Mouse (Mus musculus): Measurements from ENCODE around the gene Btbd19. TPM values are rescaled to one million over a fixed set of nuclear protein-coding genes. Genes with fewer than 3 reads are reported as not detected.

Gene Btbd19
- total and polyA plus RNA-seq, 2 experiments from 2014 or later = 2.7 to 8.6 TPM

GRCm38 (mm10) chr4:117134601-117134995 lies 9.1 kb upstream of the Btbd19 start:
- Histone ChIP-seq H3K4me3 (ENCODE audit: low read depth, low read length) (no peak overlapping the region), H3K4me2 (ENCODE audit: low read depth, low read length) (no peak overlapping the region), H3K9me3 (replicated peaks; ENCODE audit: control insufficient read depth, low read length) (no peaks in the 10 kb centered on the region), H3K27me3 (ENCODE audit: control insufficient read depth, insufficient read depth, low read length) (peaks cover 9% of the 10 kb centered on the region; the same call in 1 of the 2 replicates), H3K27ac (ENCODE audit: low read depth) (no peak overlapping the region; the same call in 1 of the 2 replicates), H3K4me1 (ENCODE audit: control insufficient read depth, insufficient read depth) (0 out of 2 replicates have a peak, but pooled peaks cover 4% of the 10 kb centered on the region), H3K9ac (replicated peaks; ENCODE audit: low read depth, low read length) (no peak overlapping the region), H3K36me3 (replicated peaks; ENCODE audit: control insufficient read depth, insufficient read depth, low read length) (no peaks in the 10 kb centered on the region)
- DNase-seq (ENCODE audit: low spot score) (no peak), ATAC-seq (ENCODE audit: insufficient read depth, low read depth) (no peak)
- WGBS = 27% methylated on average over 2 of the region's 2 CpGs
- no peak for TF ChIP-seq EP300 (IDR thresholded peaks at IDR 0.05; ENCODE audit: low read depth)
- no peak for TF ChIP-seq CTCF (IDR thresholded peaks at IDR 0.05; ENCODE audit: low read depth)

- no peaks in the 10 kb centered on the region for H3K36me3 ChIP-seq (replicated peaks; ENCODE audit: control insufficient read depth, insufficient read depth, low read length)
- no peaks in the 10 kb centered on the region for H3K9me3 ChIP-seq (replicated peaks; ENCODE audit: control insufficient read depth, low read length)
- H3K27me3 ChIP-seq (ENCODE audit: control insufficient read depth, insufficient read depth, low read length) = peaks cover 9% of the 10 kb centered on the region; the same call in 1 of the 2 replicates
- peak within 1 kb of the TSS; percentile 78 for H3K4me2 ChIP-seq (ENCODE audit: low read depth, low read length)
- peak within 1 kb of the TSS; percentile 70 for H3K4me3 ChIP-seq (ENCODE audit: low read depth, low read length)
- H3K4me1 ChIP-seq (ENCODE audit: control insufficient read depth, insufficient read depth) = 0 out of 2 replicates have a peak, but pooled peaks cover 4% of the 10 kb centered on the region
- WGBS = 3% methylated on average over 39 of the region's 48 CpGs
- peak within 1 kb of the TSS; percentile 61 for H3K9ac ChIP-seq (replicated peaks; ENCODE audit: low read depth, low read length)
- no peak for TF ChIP-seq EP300 (IDR thresholded peaks at IDR 0.05; ENCODE audit: low read depth)
- ATAC-seq (ENCODE audit: insufficient read depth, low read depth) (peak; percentile 94), DNase-seq (ENCODE audit: low spot score) (peak; percentile 95)
- H3K27ac ChIP-seq (ENCODE audit: low read depth) = peak within 1 kb of the TSS; percentile 7
Observed at GRCm38 (mm10) chr4:117133817-117134600, 8.5 kb upstream of the Btbd19 start, which contains the start of gene Plk3. Gene Plk3, minus strand, starts transcription at chr4:117133963.

- Histone ChIP-seq H3K4me1 (ENCODE audit: control insufficient read depth, insufficient read depth) (0 out of 2 replicates have a peak, but pooled peaks cover 4% of the 10 kb centered on the region), H3K27me3 (ENCODE audit: control insufficient read depth, insufficient read depth, low read length) (peaks cover 9% of the 10 kb centered on the region; the same call in 1 of the 2 replicates), H3K4me3 (ENCODE audit: low read depth, low read length) (peak overlapping the region; percentile 70), H3K4me2 (ENCODE audit: low read depth, low read length) (peak overlapping the region; percentile 78), H3K27ac (ENCODE audit: low read depth) (peak overlapping the region; percentile 7; the same call in 1 of the 2 replicates), H3K9me3 (replicated peaks; ENCODE audit: control insufficient read depth, low read length) (no peaks in the 10 kb centered on the region), H3K36me3 (replicated peaks; ENCODE audit: control insufficient read depth, insufficient read depth, low read length) (0 out of 2 replicates have a peak, but pooled peaks cover 5% of the 10 kb centered on the region), H3K9ac (replicated peaks; ENCODE audit: low read depth, low read length) (peak overlapping the region; percentile 61)
- DNase-seq (ENCODE audit: low spot score) (no peak), ATAC-seq (ENCODE audit: insufficient read depth, low read depth) (peak; percentile 25)
- no peak for TF ChIP-seq CTCF (IDR thresholded peaks at IDR 0.05; ENCODE audit: low read depth)
- no peak for TF ChIP-seq EP300 (IDR thresholded peaks at IDR 0.05; ENCODE audit: low read depth)
- 0% methylated on average over 38 of the region's 42 CpGs for WGBS
Observed at GRCm38 (mm10) chr4:117133366-117133796, 7.9 kb upstream of the Btbd19 start.

GRCm38 (mm10) chr4:117132794-117133143 lies 7.2 kb upstream of the Btbd19 start:
- Histone ChIP-seq H3K36me3 (replicated peaks; ENCODE audit: control insufficient read depth, insufficient read depth, low read length) (0 out of 2 replicates have a peak, but pooled peaks cover 8% of the 10 kb centered on the region), H3K4me2 (ENCODE audit: low read depth, low read length) (peak overlapping the region; percentile 78), H3K9ac (replicated peaks; ENCODE audit: low read depth, low read length) (no peak overlapping the region), H3K4me3 (ENCODE audit: low read depth, low read length) (peak overlapping the region; percentile 70), H3K4me1 (ENCODE audit: control insufficient read depth, insufficient read depth) (0 out of 2 replicates have a peak, but pooled peaks cover 4% of the 10 kb centered on the region), H3K27me3 (ENCODE audit: control insufficient read depth, insufficient read depth, low read length) (peaks cover 9% of the 10 kb centered on the region; the same call in 1 of the 2 replicates), H3K27ac (ENCODE audit: low read depth) (no peak overlapping the region), H3K9me3 (replicated peaks; ENCODE audit: control insufficient read depth, low read length) (no peaks in the 10 kb centered on the region)
- no peak for TF ChIP-seq CTCF (IDR thresholded peaks at IDR 0.05; ENCODE audit: low read depth)
- TF ChIP-seq EP300 (IDR thresholded peaks at IDR 0.05; ENCODE audit: low read depth) = no peak
- WGBS = 34% methylated on average over 11 of the region's 11 CpGs
- DNase-seq (ENCODE audit: low spot score) (no peak), ATAC-seq (ENCODE audit: insufficient read depth, low read depth) (no peak)

GRCm38 (mm10) chr4:117131890-117132793 lies 6.6 kb upstream of the Btbd19 start:
- Histone ChIP-seq H3K4me3 (ENCODE audit: low read depth, low read length) (peak overlapping the region; percentile 70; the same call in 1 of the 2 replicates), H3K36me3 (replicated peaks; ENCODE audit: control insufficient read depth, insufficient read depth, low read length) (0 out of 2 replicates have a peak, but pooled peaks cover 8% of the 10 kb centered on the region)
- no peak for ATAC-seq (ENCODE audit: insufficient read depth, low read depth)

More at GRCm38 (mm10) chr4:117131890-117132793, 6.6 kb upstream of the Btbd19 start:
- H3K27me3 ChIP-seq (ENCODE audit: control insufficient read depth, insufficient read depth, low read length) = peaks cover 9% of the 10 kb centered on the region; the same call in 1 of the 2 replicates
- WGBS = 43% methylated on average over 7 of the region's 7 CpGs
- no peak for DNase-seq (ENCODE audit: low spot score)
- no peak for TF ChIP-seq CTCF (IDR thresholded peaks at IDR 0.05; ENCODE audit: low read depth)
- TF ChIP-seq EP300 (IDR thresholded peaks at IDR 0.05; ENCODE audit: low read depth) = no peak
- no peak overlapping the region for H3K27ac ChIP-seq (ENCODE audit: low read depth)
- H3K9me3 ChIP-seq (replicated peaks; ENCODE audit: control insufficient read depth, low read length) = no peaks in the 10 kb centered on the region
- H3K4me1 ChIP-seq (ENCODE audit: control insufficient read depth, insufficient read depth) = 0 out of 2 replicates have a peak, but pooled peaks cover 4% of the 10 kb centered on the region
- no peak overlapping the region for H3K9ac ChIP-seq (replicated peaks; ENCODE audit: low read depth, low read length)
- H3K4me2 ChIP-seq (ENCODE audit: low read depth, low read length) = peak overlapping the region; percentile 78
